Mouse (Mus musculus) liver, postnatal 0 days (tissue): ENCODE results near the gene Vav2. TPM values are rescaled to one million over a fixed set of nuclear protein-coding genes. Genes with fewer than 3 reads are reported as not detected.

Experiments used
- ATAC-seq: fragments of 200-750 bp; cut with Nextera tagmentation; 2 replicates; pipeline ENCODE4 v1.8.0; 2017; ENCODE audit warnings: mild to moderate bottlenecking, moderate library complexity
- DNase-seq: peaks from one replicate; pipeline ENCODE4 v3.0.0-alpha.2; 2016
- H3K27ac ChIP-seq: fragments of 300-500 bp; sonication (generic); 2 replicates; pipeline ENCODE4 v1.5.1; 2014; ENCODE audit warnings: antibody characterized with exemption, moderate library complexity, mild to moderate bottlenecking, low read depth
- H3K27me3 ChIP-seq: fragments of 300-500 bp; sonication (generic); 2 replicates; pipeline ENCODE4 v1.6.1; 2014; ENCODE audit warnings: low read length, control low read depth, mixed read lengths; ENCODE audit not compliant: insufficient read depth
- H3K36me3 ChIP-seq: fragments of 300-500 bp; sonication (generic); replicated peaks from 2 replicates; pipeline ENCODE4 v1.6.1; 2014; ENCODE audit warnings: mild to moderate bottlenecking, control low read depth, low read length, moderate library complexity, mixed read lengths; ENCODE audit not compliant: insufficient read depth
- H3K4me1 ChIP-seq: fragments of 300-500 bp; sonication (generic); 2 replicates; pipeline ENCODE4 v1.6.1; 2014; ENCODE audit warnings: antibody characterized with exemption, mild to moderate bottlenecking, control low read depth; ENCODE audit not compliant: insufficient read depth
- H3K4me2 ChIP-seq: fragments of 300-500 bp; sonication (generic); 2 replicates; pipeline ENCODE4 v1.6.1; 2014; ENCODE audit warnings: low read depth, mild to moderate bottlenecking, low read length, moderate library complexity, mixed read lengths
- H3K4me3 ChIP-seq: fragments of 300-500 bp; sonication (generic); 2 replicates; pipeline ENCODE4 v1.5.1; 2014; ENCODE audit warnings: low read depth, low read length
- H3K9ac ChIP-seq: fragments of 300-500 bp; sonication (generic); replicated peaks from 2 replicates; pipeline ENCODE4 v1.6.1; 2014; ENCODE audit warnings: mild to moderate bottlenecking, moderate library complexity
- H3K9me3 ChIP-seq: fragments of 300-500 bp; sonication (generic); 2 replicates; pipeline ENCODE4 v1.6.1; 2016; ENCODE audit warnings: mild to moderate bottlenecking, control low read depth, low read length, mixed read lengths
- CTCF ChIP-seq: sonication (generic); IDR thresholded peaks from 2 replicates; pipeline ENCODE4 v1.5.1; 2016; ENCODE audit warnings: antibody characterized with exemption, low read depth
- EP300 ChIP-seq: IDR thresholded peaks from 2 replicates; pipeline ENCODE4 v1.6.1; 2016; ENCODE audit warnings: antibody characterized with exemption, low read depth, mild to moderate bottlenecking
- WGBS: fragments of 180-500 bp; shearing (Covaris S2); extraction: QIAGEN DNeasy Blood & Tissue Kit; methylation state at CpG from one replicate; pipeline ENCODE4 v1.1.7; 2014; ENCODE audit not compliant: insufficient replicate concordance; 5-methylcytosine and 5-hydroxymethylcytosine counted together
- polyA plus RNA-seq: library from polyadenylated mRNA; unstranded; fragments of >200 nt; fragmentation: Nextera tagmentation; extraction: Ambion mirVana; gene quantifications from 2 replicates; pipeline ENCODE4 v1.2.1, GENCODE M21; 2015

Gene Vav2
- polyA plus RNA-seq, 1 experiment from 2014 or later, result 6.3 TPM

GRCm38 (mm10) chr2:27350371-27350770 is 76.5 kb downstream of the Vav2 start:
- Histone ChIP-seq H3K9me3 (no peaks in the 10 kb centered on the region), H3K9ac (no peak overlapping the region), H3K36me3 (no peaks in the 10 kb centered on the region; the same call in 1 of the 2 replicates), H3K4me3 (no peak overlapping the region), H3K27me3 (no peaks in the 10 kb centered on the region), H3K27ac (no peak overlapping the region), H3K4me1 (peaks cover 23% of the 10 kb centered on the region), H3K4me2 (no peak overlapping the region)
- TF ChIP-seq EP300 (no peak), CTCF (no peak)
- DNase-seq (no peak), ATAC-seq (0 out of 2 replicates have a peak, but pooled peaks have one; percentile 19)
- 47% methylated on average over 5 of the region's 5 CpGs for WGBS

- Histone ChIP-seq H3K9ac (no peak overlapping the region), H3K4me3 (no peak overlapping the region), H3K4me2 (no peak overlapping the region; the same call in 1 of the 2 replicates), H3K27ac (no peak overlapping the region), H3K9me3 (no peaks in the 10 kb centered on the region), H3K27me3 (no peaks in the 10 kb centered on the region), H3K36me3 (no peaks in the 10 kb centered on the region), H3K4me1 (peaks cover 6% of the 10 kb centered on the region; the same call in 1 of the 2 replicates)
- ATAC-seq, result no peak
- TF ChIP-seq EP300 (no peak), CTCF (no peak)
- WGBS, result 45% methylated on average over 12 of the region's 12 CpGs
- no peak for DNase-seq
Observed at GRCm38 (mm10) chr2:27343984-27344453, 82.8 kb downstream of the Vav2 start.

GRCm38 (mm10) chr2:27340682-27341081 is 86.2 kb downstream of the Vav2 start:
- DNase-seq (no peak), ATAC-seq (no peak)
- Histone ChIP-seq H3K4me2 (no peak overlapping the region), H3K36me3 (no peaks in the 10 kb centered on the region), H3K4me3 (no peak overlapping the region), H3K9me3 (no peaks in the 10 kb centered on the region), H3K27me3 (no peaks in the 10 kb centered on the region), H3K9ac (no peak overlapping the region), H3K4me1 (no peaks in the 10 kb centered on the region), H3K27ac (no peak overlapping the region)
- WGBS, result 84% methylated on average over 6 of the region's 6 CpGs
- TF ChIP-seq EP300, result no peak

GRCm38 (mm10) chr2:27339051-27339450 is 87.8 kb downstream of the Vav2 start:
- no peak for ATAC-seq
- no peak for DNase-seq
- 66% methylated on average over 8 of the region's 8 CpGs for WGBS

GRCm38 (mm10) chr2:27337261-27337660 is 89.6 kb downstream of the Vav2 start:
- Histone ChIP-seq H3K27ac (no peak overlapping the region), H3K36me3 (no peaks in the 10 kb centered on the region), H3K4me1 (no peaks in the 10 kb centered on the region), H3K4me2 (no peak overlapping the region), H3K27me3 (no peaks in the 10 kb centered on the region), H3K9me3 (no peaks in the 10 kb centered on the region), H3K9ac (no peak overlapping the region), H3K4me3 (no peak overlapping the region)
- DNase-seq, result no peak
- WGBS, result 66% methylated on average over 6 of the region's 6 CpGs
- TF ChIP-seq CTCF (no peak), EP300 (no peak)
- ATAC-seq, result no peak

More at GRCm38 (mm10) chr2:27339051-27339450, 87.8 kb downstream of the Vav2 start:
- Histone ChIP-seq H3K9ac (no peak overlapping the region), H3K9me3 (no peaks in the 10 kb centered on the region), H3K4me3 (no peak overlapping the region), H3K4me2 (no peak overlapping the region), H3K27me3 (no peaks in the 10 kb centered on the region), H3K27ac (no peak overlapping the region), H3K36me3 (no peaks in the 10 kb centered on the region), H3K4me1 (no peaks in the 10 kb centered on the region)
- no peak for TF ChIP-seq CTCF
- TF ChIP-seq EP300, result no peak

- no peaks in the 10 kb centered on the region for H3K27me3 ChIP-seq
- H3K36me3 ChIP-seq, result no peaks in the 10 kb centered on the region
- H3K9ac ChIP-seq, result no peak overlapping the region
- H3K9me3 ChIP-seq, result no peaks in the 10 kb centered on the region
- no peaks in the 10 kb centered on the region for H3K4me1 ChIP-seq
- H3K4me2 ChIP-seq, result no peak overlapping the region
- 72% methylated on average over 9 of the region's 9 CpGs for WGBS
- ATAC-seq (no peak), DNase-seq (no peak)
- no peak overlapping the region for H3K4me3 ChIP-seq
- H3K27ac ChIP-seq, result no peak overlapping the region
- no peak for TF ChIP-seq EP300
- no peak for TF ChIP-seq CTCF
Observed at GRCm38 (mm10) chr2:27336600-27336999, 90.2 kb downstream of the Vav2 start.

- no peak for TF ChIP-seq EP300
- TF ChIP-seq CTCF, result no peak
- no peaks in the 10 kb centered on the region for H3K9me3 ChIP-seq
- H3K36me3 ChIP-seq, result no peaks in the 10 kb centered on the region
- 92% methylated on average over 4 of the region's 4 CpGs for WGBS
- no peak overlapping the region for H3K4me2 ChIP-seq
- ATAC-seq, result no peak
- H3K27ac ChIP-seq, result no peak overlapping the region
- peaks cover 2% of the 10 kb centered on the region; the same call in 1 of the 2 replicates for H3K4me1 ChIP-seq
- H3K4me3 ChIP-seq, result no peak overlapping the region
- DNase-seq, result no peak
- no peaks in the 10 kb centered on the region for H3K27me3 ChIP-seq
- no peak overlapping the region for H3K9ac ChIP-seq
Observed at GRCm38 (mm10) chr2:27334816-27335215, 92.0 kb downstream of the Vav2 start.
